Mouse (Mus musculus) forebrain, embryonic 14.5 days (tissue): ENCODE measurements around the gene Ccdc32. TPM values are rescaled to one million over a fixed set of nuclear protein-coding genes. Genes with fewer than 3 reads are reported as not detected.

Source experiments
- ATAC-seq: fragments of 200-750 bp; cut with Nextera tagmentation; 2 replicates; pipeline ENCODE4 v1.8.0; 2017; ENCODE audit warnings: mild to moderate bottlenecking, moderate library complexity
- DNase-seq: peaks from one replicate; pipeline ENCODE4 v3.0.0-alpha.2; 2015; ENCODE audit warnings: low spot score
- H3K27ac ChIP-seq: fragments of 300-500 bp; sonication (generic); 2 replicates; pipeline ENCODE4 v1.5.1; 2014; ENCODE audit warnings: low read depth, mild to moderate bottlenecking, control low read depth, low read length, moderate library complexity
- H3K27me3 ChIP-seq: fragments of 300-500 bp; sonication (generic); replicated peaks from 2 replicates; pipeline ENCODE4 v1.6.1; 2014; ENCODE audit warnings: low read length, control low read depth, mixed read lengths; ENCODE audit not compliant: control insufficient read depth, insufficient read depth
- H3K36me3 ChIP-seq: fragments of 300-500 bp; sonication (generic); 2 replicates; pipeline ENCODE4 v1.6.1; 2014; ENCODE audit warnings: low read length, control low read depth; ENCODE audit not compliant: control insufficient read depth, insufficient read depth
- H3K4me1 ChIP-seq: fragments of 300-500 bp; sonication (generic); 2 replicates; pipeline ENCODE4 v1.6.1; 2014; ENCODE audit warnings: antibody characterized with exemption, low read length, control low read depth; ENCODE audit not compliant: control insufficient read depth, insufficient read depth
- H3K4me2 ChIP-seq: fragments of 300-500 bp; sonication (generic); 2 replicates; pipeline ENCODE4 v1.6.1; 2014; ENCODE audit warnings: mild to moderate bottlenecking, control low read depth, low read length
- H3K4me3 ChIP-seq: fragments of 300-500 bp; sonication (generic); 2 replicates; pipeline ENCODE4 v1.5.1; 2014; ENCODE audit warnings: low read depth, low read length, control low read depth
- H3K9ac ChIP-seq: fragments of 300-500 bp; sonication (generic); 2 replicates; pipeline ENCODE4 v1.6.1; 2014; ENCODE audit warnings: mild to moderate bottlenecking, low read length, control low read depth, moderate library complexity
- H3K9me3 ChIP-seq: fragments of 300-500 bp; sonication (generic); replicated peaks from 2 replicates; pipeline ENCODE4 v1.6.1; 2016; ENCODE audit warnings: low read length, control low read depth, mixed read lengths; ENCODE audit not compliant: control insufficient read depth
- WGBS: fragments of 180-500 bp; shearing (Covaris S2); extraction: QIAGEN DNeasy Blood & Tissue Kit; methylation state at CpG from one replicate; pipeline ENCODE4 v1.1.7; 2014; 5-methylcytosine and 5-hydroxymethylcytosine counted together
- polyA plus RNA-seq: library from polyadenylated mRNA; unstranded; fragments of >200 nt; fragmentation: Nextera tagmentation; extraction: Ambion mirVana; gene quantifications from 2 replicates; pipeline ENCODE4 v1.2.1, GENCODE M21; 2014

Ccdc32 gene
- polyA plus RNA-seq, 1 experiment from 2014 or later, result 39.4 TPM

GRCm38 (mm10) chr2:118999025-118999639 lies 30.1 kb downstream of the Ccdc32 start:
- H3K27ac ChIP-seq, result no peak overlapping the region
- H3K4me3 ChIP-seq, result no peak overlapping the region
- H3K36me3 ChIP-seq, result no peaks in the 10 kb centered on the region
- H3K27me3 ChIP-seq, result no peaks in the 10 kb centered on the region
- no peaks in the 10 kb centered on the region for H3K4me1 ChIP-seq
- H3K4me2 ChIP-seq, result no peak overlapping the region
- no peak for DNase-seq
- H3K9ac ChIP-seq, result no peak overlapping the region
- 79% methylated on average over 3 of the region's 3 CpGs for WGBS
- no peak for ATAC-seq
- H3K9me3 ChIP-seq, result no peaks in the 10 kb centered on the region

GRCm38 (mm10) chr2:118998115-118998866 lies 30.9 kb downstream of the Ccdc32 start:
- DNase-seq, result no peak
- Histone ChIP-seq H3K9ac (no peak overlapping the region), H3K27ac (no peak overlapping the region), H3K9me3 (no peaks in the 10 kb centered on the region), H3K4me1 (no peaks in the 10 kb centered on the region), H3K36me3 (no peaks in the 10 kb centered on the region), H3K27me3 (no peaks in the 10 kb centered on the region), H3K4me3 (no peak overlapping the region), H3K4me2 (no peak overlapping the region)
- no peak for ATAC-seq
- WGBS, result 79% methylated on average over 6 of the region's 6 CpGs

GRCm38 (mm10) chr2:118996798-118997105 lies 32.4 kb downstream of the Ccdc32 start:
- Histone ChIP-seq H3K27ac (no peak overlapping the region), H3K36me3 (no peaks in the 10 kb centered on the region), H3K4me1 (no peaks in the 10 kb centered on the region), H3K4me2 (no peak overlapping the region), H3K9me3 (no peaks in the 10 kb centered on the region), H3K27me3 (no peaks in the 10 kb centered on the region), H3K4me3 (no peak overlapping the region), H3K9ac (no peak overlapping the region)
- DNase-seq (no peak), ATAC-seq (no peak)
- WGBS, result 58% methylated on average over 1 of the region's 1 CpGs

GRCm38 (mm10) chr2:118995919-118996797 lies 33.0 kb downstream of the Ccdc32 start:
- no peaks in the 10 kb centered on the region for H3K9me3 ChIP-seq
- H3K27ac ChIP-seq, result no peak overlapping the region
- no peak overlapping the region for H3K9ac ChIP-seq
- WGBS, result 30% methylated on average over 16 of the region's 16 CpGs
- DNase-seq (peak; percentile 71), ATAC-seq (peak; percentile 82)
- H3K4me2 ChIP-seq, result no peak overlapping the region
- H3K27me3 ChIP-seq, result no peaks in the 10 kb centered on the region
- H3K36me3 ChIP-seq, result no peaks in the 10 kb centered on the region
- H3K4me1 ChIP-seq, result no peaks in the 10 kb centered on the region
- no peak overlapping the region for H3K4me3 ChIP-seq

GRCm38 (mm10) chr2:118995490-118995889 lies 33.7 kb downstream of the Ccdc32 start:
- peak; percentile 17 for DNase-seq
- 61% methylated on average over 5 of the region's 5 CpGs for WGBS
- H3K9ac ChIP-seq, result no peak overlapping the region

GRCm38 (mm10) chr2:118983812-118984211 lies 45.4 kb downstream of the Ccdc32 start:
- no peaks in the 10 kb centered on the region for H3K36me3 ChIP-seq
- no peak overlapping the region for H3K4me3 ChIP-seq
- no peak overlapping the region for H3K9ac ChIP-seq
- WGBS, result 73% methylated on average over 8 of the region's 8 CpGs
- no peaks in the 10 kb centered on the region for H3K27me3 ChIP-seq
- H3K9me3 ChIP-seq, result no peaks in the 10 kb centered on the region
- ATAC-seq, result no peak
- H3K4me2 ChIP-seq, result no peak overlapping the region
- H3K27ac ChIP-seq, result no peak overlapping the region
- H3K4me1 ChIP-seq, result no peaks in the 10 kb centered on the region
- DNase-seq, result no peak

More at GRCm38 (mm10) chr2:118995490-118995889, 33.7 kb downstream of the Ccdc32 start:
- H3K4me2 ChIP-seq, result no peak overlapping the region
- ATAC-seq, result no peak
- H3K4me3 ChIP-seq, result no peak overlapping the region
- H3K27me3 ChIP-seq, result no peaks in the 10 kb centered on the region
- no peak overlapping the region for H3K27ac ChIP-seq
- no peaks in the 10 kb centered on the region for H3K36me3 ChIP-seq
- H3K4me1 ChIP-seq, result no peaks in the 10 kb centered on the region
- H3K9me3 ChIP-seq, result no peaks in the 10 kb centered on the region

- Histone ChIP-seq H3K27ac (no peak overlapping the region), H3K9me3 (no peaks in the 10 kb centered on the region), H3K4me2 (no peak overlapping the region), H3K4me3 (no peak overlapping the region), H3K4me1 (0 out of 2 replicates have a peak, but pooled peaks cover 3% of the 10 kb centered on the region), H3K36me3 (no peaks in the 10 kb centered on the region), H3K27me3 (peaks cover 12% of the 10 kb centered on the region), H3K9ac (no peak overlapping the region)
- 75% methylated on average over 6 of the region's 6 CpGs for WGBS
- no peak for ATAC-seq
- no peak for DNase-seq
Measured at GRCm38 (mm10) chr2:118980841-118981240, 48.4 kb downstream of the Ccdc32 start.

- 0 out of 2 replicates have a peak, but pooled peaks cover 10% of the 10 kb centered on the region for H3K4me1 ChIP-seq
- 21% methylated on average over 6 of the region's 6 CpGs for WGBS
- H3K4me3 ChIP-seq, result no peak overlapping the region
- H3K9me3 ChIP-seq, result no peaks in the 10 kb centered on the region
- H3K27me3 ChIP-seq, result peaks cover 33% of the 10 kb centered on the region
- H3K4me2 ChIP-seq, result no peak overlapping the region
- no peak overlapping the region for H3K27ac ChIP-seq
- H3K9ac ChIP-seq, result no peak overlapping the region
- ATAC-seq, result no peak
- DNase-seq, result peak; percentile 22
- no peaks in the 10 kb centered on the region for H3K36me3 ChIP-seq
Measured at GRCm38 (mm10) chr2:118978064-118978463, 51.1 kb downstream of the Ccdc32 start.
